ENCODE assay signal across 8 mouse cellular contexts in the genomic region with DNA sequence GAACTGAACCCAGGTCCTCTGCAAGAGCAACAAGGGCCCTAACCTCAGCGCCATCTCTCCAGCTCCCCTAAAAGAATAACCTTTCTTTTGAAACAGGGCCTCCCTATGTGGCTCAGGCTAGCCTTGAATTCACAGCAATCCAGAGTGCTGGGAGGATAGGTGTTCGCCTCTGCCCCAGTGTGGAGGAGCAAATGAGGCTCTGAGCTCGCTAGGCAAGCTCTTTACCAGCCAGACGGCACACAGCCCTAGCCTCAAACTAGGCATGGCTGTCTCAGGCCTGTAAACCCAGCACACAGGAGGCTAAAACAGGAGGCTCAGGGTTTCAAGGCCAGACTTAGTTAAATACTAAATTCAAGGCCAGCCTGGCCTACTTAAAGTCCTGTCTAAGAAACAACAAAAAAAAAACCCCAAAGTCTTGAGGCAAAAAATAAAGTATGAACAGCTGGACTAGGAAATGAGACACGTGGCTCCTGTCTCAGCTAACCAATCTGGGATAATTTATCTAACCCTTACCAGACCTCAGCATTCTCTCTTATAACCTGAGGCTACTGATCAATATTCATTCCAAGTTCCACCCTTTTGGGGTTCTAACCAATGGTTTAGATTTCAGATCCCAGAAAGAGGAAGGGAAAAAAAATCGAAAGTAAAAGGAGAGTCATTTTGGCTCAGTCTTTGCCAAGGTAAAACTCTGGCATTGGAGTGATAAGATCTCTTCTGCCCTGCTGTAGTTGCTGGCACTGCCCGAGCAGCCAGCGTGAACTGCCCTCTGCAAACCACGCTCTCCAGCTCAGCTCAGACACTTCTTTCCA. TPM values are rescaled to one million over a fixed set of nuclear protein-coding genes. Genes with fewer than 3 reads are reported as not detected.
DNase-seq lines count a peak whose midpoint lies in the region; ATAC-seq and TF ChIP-seq lines count a peak whose summit lies in the region.

No protein-coding gene starts in this region.

- peak overlapping the region; percentile 76 for H3K27ac ChIP-seq in left cerebral cortex, adult 2 months
- peak overlapping the region; percentile 64 for H3K27ac ChIP-seq in embryonic facial prominence, embryonic 12.5 days
- peak overlapping the region; percentile 69 for H3K27ac ChIP-seq in liver, embryonic 15.5 days (replicated peaks)

- 37% methylated on average over 9 of the region's 9 CpGs for WGBS in embryonic facial prominence, embryonic 12.5 days
- WGBS in liver, embryonic 15.5 days (ENCODE audit: insufficient replicate concordance) = 44% methylated on average over 9 of the region's 9 CpGs

- H3K36me3 ChIP-seq in embryonic facial prominence, embryonic 12.5 days = no peaks in the 10 kb centered on the region
- H3K36me3 ChIP-seq in liver, embryonic 15.5 days (replicated peaks) = no peaks in the 10 kb centered on the region

- H3K27me3 ChIP-seq in embryonic facial prominence, embryonic 12.5 days = no peaks in the 10 kb centered on the region
- H3K27me3 ChIP-seq in liver, embryonic 15.5 days = no peaks in the 10 kb centered on the region

- no peaks in the 10 kb centered on the region for H3K9me3 ChIP-seq in embryonic facial prominence, embryonic 12.5 days
- no peaks in the 10 kb centered on the region for H3K9me3 ChIP-seq in liver, embryonic 15.5 days (replicated peaks)

- no peak for TF ChIP-seq CTCF in left cerebral cortex, adult 2 months (IDR thresholded peaks at IDR 0.05)

- intact Hi-C loops in left cerebral cortex, adult 2 months (cut with DNase I) = no loop called here
- intact Hi-C loops in left cerebral cortex, postnatal 36 days (cut with DNase I) = no loop called here

- 0 out of 2 replicates have a peak overlapping the region, but pooled peaks have one; percentile 3 for H3K4me2 ChIP-seq in embryonic facial prominence, embryonic 12.5 days (replicated peaks)
- peak overlapping the region; percentile 55 for H3K4me2 ChIP-seq in liver, embryonic 15.5 days

- no peak overlapping the region for H3K9ac ChIP-seq in embryonic facial prominence, embryonic 12.5 days
- H3K9ac ChIP-seq in liver, embryonic 15.5 days = peak overlapping the region; percentile 27; the same call in 1 of the 2 replicates

- no peak for ATAC-seq in embryonic facial prominence, embryonic 12.5 days (ENCODE audit: insufficient number of reproducible peaks, insufficient read depth, low FRiP score, low TSS enrichment)
- no peak for ATAC-seq in liver, embryonic 15.5 days (ENCODE audit: insufficient read depth)

- no peak overlapping the region for H3K4me3 ChIP-seq in left cerebral cortex, adult 2 months
- no peak overlapping the region for H3K4me3 ChIP-seq in embryonic facial prominence, embryonic 12.5 days
- H3K4me3 ChIP-seq in liver, embryonic 15.5 days (replicated peaks) = peak overlapping the region; percentile 18

- peak; percentile 64 for DNase-seq in adrenal gland, adult 2 months
- DNase-seq in adrenal gland, adult 8-10 months = no peak
- no peak for DNase-seq in left cerebral cortex, adult 2 months (ENCODE audit: extremely low spot score in 1 of 2, low spot score in 2 of 2)
- DNase-seq in left cerebral cortex, postnatal 36 days (ENCODE audit: low spot score in 2 of 2) = no peak
- DNase-seq in frontal cortex, postnatal 10 days (ENCODE audit: low spot score in 2 of 2) = no peak
- DNase-seq in thymus, postnatal 4 days = no peak

- peaks cover 26% of the 10 kb centered on the region for H3K4me1 ChIP-seq in embryonic facial prominence, embryonic 12.5 days
- peaks cover 57% of the 10 kb centered on the region for H3K4me1 ChIP-seq in liver, embryonic 15.5 days (replicated peaks)

RNA-seq across cellular contexts. Expression of a gene that starts 14.2 kb away (rescaled TPM):
- total RNA-seq in adrenal gland, adult 2 months (2021) = 10 to 100 TPM; 82.3 TPM
- polyA plus RNA-seq in adrenal gland, adult 2 months (2012; rRNA removed) = 19.4 and 32.0 TPM in 2 replicates
- 100 to 1,000 TPM in 2 of 4 experiments, 10 to 100 TPM in 2; 77.6 to 145 (median 103) TPM for total RNA-seq in adrenal gland, adult 8-10 months (2022)
- 100 to 1,000 TPM; 139 TPM for total RNA-seq in left cerebral cortex, adult 2 months (2021)
- total RNA-seq in left cerebral cortex, postnatal 36 days (2021) = 100 to 1,000 TPM; 117 to 144 TPM
- polyA plus RNA-seq in embryonic facial prominence, embryonic 12.5 days (2016; fragmentation: Nextera tagmentation; extraction: Ambion mirVana) = 50.6 and 53.2 TPM in 2 replicates
- 10.8 and 11.9 TPM in 2 replicates for polyA plus RNA-seq in liver, embryonic 15.5 days (2015; fragmentation: Nextera tagmentation; extraction: Ambion mirVana)

RNA-seq across cellular contexts. Expression of a gene that starts 50.7 kb away (rescaled TPM):
- total RNA-seq in adrenal gland, adult 2 months (2021) = 10 to 100 TPM; 40.6 to 43.1 TPM
- polyA plus RNA-seq in adrenal gland, adult 2 months (2012; rRNA removed) = 21.3 and 21.7 TPM in 2 replicates
- 10 to 100 TPM; 42.1 to 54.0 (median 45.7) TPM for total RNA-seq in adrenal gland, adult 8-10 months (2022)
- total RNA-seq in left cerebral cortex, adult 2 months (2021) = 10 to 100 TPM; 40.5 to 47.3 TPM
- total RNA-seq in left cerebral cortex, postnatal 36 days (2021) = 10 to 100 TPM; 39.5 to 49.0 TPM
- 90.7 and 98.4 TPM in 2 replicates for polyA plus RNA-seq in embryonic facial prominence, embryonic 12.5 days (2016; fragmentation: Nextera tagmentation; extraction: Ambion mirVana)
- polyA plus RNA-seq in liver, embryonic 15.5 days (2015; fragmentation: Nextera tagmentation; extraction: Ambion mirVana) = 25.6 and 28.6 TPM in 2 replicates
